Mouse (Mus musculus) CD8-positive naive resting alpha-beta T cell, adult 57 days (primary cell): ENCODE results near the gene Pkhd1. TPM values are rescaled to one million over a fixed set of nuclear protein-coding genes. Genes with fewer than 3 reads are reported as not detected.

Source experiments
- total RNA-seq: library from RNA; stranded (reverse); gene quantifications from one replicate; pipeline ENCODE4 v1.2.4, GENCODE M21; 2023

The Pkhd1 gene
- total RNA-seq: not detected

DNA sequence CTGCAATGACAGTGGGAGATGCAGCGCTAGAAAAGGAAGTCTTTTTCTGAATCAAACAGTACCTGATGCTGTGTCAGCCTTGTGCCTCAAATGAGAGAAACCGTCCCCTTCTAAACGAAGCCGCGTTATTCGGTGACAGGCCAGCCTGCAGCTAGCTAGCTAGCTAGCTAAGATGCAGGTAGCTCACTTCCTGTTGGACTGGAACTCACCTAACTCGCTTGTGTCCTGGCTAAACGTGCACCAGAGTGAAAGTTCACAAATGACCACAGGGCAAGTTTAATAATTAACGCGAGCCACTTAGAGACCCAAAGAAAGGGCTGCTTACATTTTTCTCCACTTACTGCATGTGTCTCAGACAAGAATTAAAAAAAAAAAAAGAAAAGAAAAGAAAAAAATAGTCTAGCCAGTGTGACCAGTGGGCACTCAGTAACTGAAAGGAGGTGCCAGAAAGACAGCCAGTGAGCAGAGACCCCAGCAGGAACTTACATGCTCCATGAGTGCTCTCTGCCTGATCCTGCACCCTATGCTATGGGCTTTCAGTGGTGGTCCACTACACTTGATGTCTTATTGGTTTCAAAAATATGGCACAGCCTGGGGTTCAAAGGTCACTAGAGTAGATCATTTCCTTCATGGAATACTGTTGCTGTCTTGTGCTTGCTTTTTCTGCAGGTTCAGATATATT, at the start of gene Pkhd1:
TSS of gene Pkhd1 (minus strand) at position 216 of the 682 bp plus-strand sequence.

Other genes with a start within 250 kb of the Pkhd1 start
- not detected for gene Il17a, start 112.8 kb upstream of the Pkhd1 start, total RNA-seq
- gene Il17f, start 172.6 kb upstream of the Pkhd1 start, total RNA-seq: 3.2 TPM
- 54.3 TPM for gene Mcm3, start 202.2 kb upstream of the Pkhd1 start, total RNA-seq